Mouse (Mus musculus) forebrain, embryonic 15.5 days (tissue): Measurements from ENCODE around the gene Dlg2. TPM values are rescaled to one million over a fixed set of nuclear protein-coding genes. Genes with fewer than 3 reads are reported as not detected.

ENCODE experiments used
- ATAC-seq: fragments of 200-750 bp; cut with Nextera tagmentation; replicated peaks from 2 replicates; pipeline ENCODE4 v1.8.0; 2017; ENCODE audit warnings: mild to moderate bottlenecking, moderate TSS enrichment, moderate library complexity
- H3K27ac ChIP-seq: fragments of 300-500 bp; sonication (generic); replicated peaks from 2 replicates; pipeline ENCODE4 v1.5.1; 2015; ENCODE audit warnings: mild to moderate bottlenecking, inconsistent platforms
- H3K27me3 ChIP-seq: fragments of 300-500 bp; sonication (generic); 2 replicates; pipeline ENCODE4 v1.6.1; 2015; ENCODE audit warnings: inconsistent platforms
- H3K36me3 ChIP-seq: fragments of 300-500 bp; sonication (generic); 2 replicates; pipeline ENCODE4 v1.6.1; 2015; ENCODE audit warnings: mild to moderate bottlenecking, inconsistent platforms
- H3K4me1 ChIP-seq: fragments of 300-500 bp; sonication (generic); 2 replicates; pipeline ENCODE4 v1.6.1; 2015; ENCODE audit warnings: inconsistent platforms
- H3K4me2 ChIP-seq: fragments of 300-500 bp; sonication (generic); replicated peaks from 2 replicates; pipeline ENCODE4 v1.6.1; 2015; ENCODE audit warnings: mild to moderate bottlenecking, inconsistent platforms
- H3K4me3 ChIP-seq: fragments of 300-500 bp; sonication (generic); 2 replicates; pipeline ENCODE4 v1.5.1; 2015; ENCODE audit warnings: mild to moderate bottlenecking, inconsistent platforms
- H3K9ac ChIP-seq: fragments of 300-500 bp; sonication (generic); replicated peaks from 2 replicates; pipeline ENCODE4 v1.6.1; 2015; ENCODE audit warnings: mild to moderate bottlenecking, inconsistent platforms
- H3K9me3 ChIP-seq: fragments of 300-500 bp; sonication (generic); 2 replicates; pipeline ENCODE4 v1.6.1; 2016; ENCODE audit warnings: inconsistent platforms
- WGBS: fragments of 180-500 bp; shearing (Covaris S2); methylation state at CpG from one replicate; pipeline ENCODE4 v1.1.7; 2015; ENCODE audit warnings: mixed read lengths; 5-methylcytosine and 5-hydroxymethylcytosine counted together
- polyA plus RNA-seq: library from polyadenylated mRNA; unstranded; fragments of >200 nt; fragmentation: Nextera tagmentation; extraction: Ambion mirVana; gene quantifications from 2 replicates; pipeline ENCODE4 v1.2.1, GENCODE M21; 2015

The Dlg2 gene
- polyA plus RNA-seq, 1 experiment from 2014 or later, result 24.5 TPM

DNA sequence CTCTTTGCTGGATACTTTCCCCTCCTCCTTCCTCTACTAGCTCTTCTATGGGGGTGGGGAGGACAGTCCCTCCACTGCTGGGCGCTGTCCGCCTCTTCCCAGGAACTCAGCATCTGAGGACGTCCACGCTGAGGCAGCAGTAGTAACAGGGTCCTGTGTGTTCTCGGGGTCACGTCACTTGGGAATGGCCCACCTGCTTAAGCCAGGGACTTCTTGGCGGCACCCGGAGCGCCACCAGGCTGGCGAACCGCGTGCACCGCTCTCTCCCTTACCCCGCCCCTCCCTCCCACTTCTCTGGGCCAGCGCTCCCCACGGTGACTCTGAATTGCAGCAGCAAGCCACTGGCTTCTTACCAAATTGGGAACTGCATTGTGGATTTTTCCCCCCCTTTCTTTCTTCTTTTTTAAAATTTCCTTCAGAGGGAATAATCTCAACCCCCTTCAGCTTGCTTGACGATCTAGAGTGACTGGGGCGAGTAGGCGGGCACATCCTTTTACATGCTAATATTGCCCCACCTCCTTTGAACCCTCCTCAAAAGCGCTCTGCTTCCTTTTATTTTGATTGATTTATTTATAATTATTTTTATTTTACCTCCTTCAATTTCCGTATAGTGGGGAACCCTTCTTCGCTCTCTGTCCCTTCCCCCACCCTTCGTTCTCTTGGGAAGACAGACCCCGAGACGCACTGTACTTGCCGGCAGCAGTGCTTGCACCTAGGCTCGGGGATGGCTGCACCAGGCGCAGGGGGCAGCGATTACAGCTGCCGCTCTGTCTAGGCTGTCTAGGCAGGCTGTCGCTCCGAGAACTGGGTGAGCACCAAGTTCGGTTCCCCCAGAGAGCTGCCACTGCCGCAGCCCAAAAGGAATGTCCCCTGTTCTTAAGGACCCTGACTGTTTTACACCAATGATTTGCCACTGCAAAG, 785.8 kb downstream of the Dlg2 start:
- Histone ChIP-seq H3K36me3 (no peaks in the 10 kb centered on the region), H3K4me3 (peak overlapping the region; percentile 63), H3K4me1 (peaks cover 17% of the 10 kb centered on the region), H3K9ac (peak overlapping the region; percentile 58), H3K27me3 (no peaks in the 10 kb centered on the region), H3K27ac (peak overlapping the region; percentile 73), H3K9me3 (no peaks in the 10 kb centered on the region), H3K4me2 (peak overlapping the region; percentile 83)
- WGBS, result under 1% methylated on average over 34 of the region's 34 CpGs
- peak; percentile 94 for ATAC-seq

DNA sequence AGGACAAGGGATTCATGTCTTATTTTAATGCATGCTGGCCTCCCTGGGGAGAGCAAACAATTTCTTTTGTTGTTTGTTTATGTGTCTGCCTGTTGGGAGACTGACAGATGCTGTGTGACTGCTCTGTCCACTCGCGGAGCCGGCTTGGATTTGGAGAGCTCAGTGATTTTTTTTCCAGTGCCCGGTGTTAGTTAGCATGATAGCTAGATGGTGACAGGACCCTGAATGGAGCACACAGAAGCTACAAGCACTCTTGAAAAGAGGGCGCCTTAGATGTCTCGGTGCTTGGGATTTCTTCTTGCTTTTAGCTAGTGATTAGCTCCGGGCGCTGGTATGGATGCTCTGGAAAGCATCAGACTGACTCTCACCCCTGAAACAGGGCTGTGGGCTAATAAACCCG, 786.5 kb downstream of the Dlg2 start:
- Histone ChIP-seq H3K9me3 (no peaks in the 10 kb centered on the region), H3K9ac (peak overlapping the region; percentile 58), H3K4me2 (peak overlapping the region; percentile 83), H3K4me1 (peaks cover 17% of the 10 kb centered on the region), H3K36me3 (no peaks in the 10 kb centered on the region), H3K4me3 (peak overlapping the region; percentile 63), H3K27ac (peak overlapping the region; percentile 73; the same call in 1 of the 2 replicates), H3K27me3 (no peaks in the 10 kb centered on the region)
- 3% methylated on average over 9 of the region's 9 CpGs for WGBS
- ATAC-seq, result no peak; the same call in none of the 2 replicates

DNA sequence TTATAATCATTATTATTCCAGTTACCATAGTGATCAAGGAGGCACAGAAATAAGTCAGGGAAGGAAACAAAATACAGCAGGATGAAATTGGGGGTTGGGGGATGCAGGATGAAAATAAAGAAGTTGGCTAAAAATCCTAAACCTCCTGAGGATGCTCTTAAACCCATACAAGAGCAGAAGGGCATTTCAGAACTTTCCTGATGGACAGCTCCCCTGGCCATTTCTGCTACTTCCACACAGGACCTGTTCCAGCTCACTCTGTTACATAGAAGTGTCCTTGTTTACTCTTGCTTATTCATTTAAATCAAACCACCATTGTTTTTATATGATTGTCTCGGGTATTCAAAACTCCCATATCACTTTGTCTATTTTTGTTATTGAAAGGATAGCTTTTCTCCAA, 791.3 kb downstream of the Dlg2 start:
- Histone ChIP-seq H3K4me3 (no peak overlapping the region), H3K9me3 (no peaks in the 10 kb centered on the region), H3K4me1 (peaks cover 10% of the 10 kb centered on the region; the same call in 1 of the 2 replicates), H3K36me3 (no peaks in the 10 kb centered on the region), H3K9ac (no peak overlapping the region), H3K4me2 (no peak overlapping the region), H3K27me3 (no peaks in the 10 kb centered on the region), H3K27ac (no peak overlapping the region)
- WGBS, result 36% methylated on average over 1 of the region's 1 CpGs
- no peak for ATAC-seq

DNA sequence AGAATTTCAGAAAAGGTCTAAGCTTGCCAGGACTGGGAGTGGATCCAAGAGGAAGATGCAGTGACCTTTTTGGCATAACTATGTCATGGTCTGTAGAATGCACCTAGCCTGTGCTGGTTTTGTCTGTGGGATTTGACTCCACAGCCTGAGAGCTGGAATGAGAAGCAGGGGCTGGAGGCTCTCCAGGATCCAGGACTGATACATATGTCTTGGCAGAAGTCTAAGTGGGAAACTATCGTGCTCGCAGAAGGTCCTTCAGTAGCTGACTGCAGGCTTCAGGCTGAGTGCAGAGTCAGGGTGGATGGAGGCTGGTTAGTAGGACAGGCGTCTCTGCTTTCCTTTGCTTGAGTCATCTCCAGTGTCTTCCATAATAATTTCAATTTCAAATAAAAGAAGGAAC, 807.7 kb downstream of the Dlg2 start:
- H3K4me1 ChIP-seq, result no peaks in the 10 kb centered on the region
- H3K4me3 ChIP-seq, result no peak overlapping the region
- H3K27ac ChIP-seq, result no peak overlapping the region
- H3K9ac ChIP-seq, result no peak overlapping the region
- H3K27me3 ChIP-seq, result no peaks in the 10 kb centered on the region
- WGBS, result 80% methylated on average over 3 of the region's 3 CpGs
- H3K9me3 ChIP-seq, result no peaks in the 10 kb centered on the region
- ATAC-seq, result no peak
- H3K36me3 ChIP-seq, result no peaks in the 10 kb centered on the region
- no peak overlapping the region for H3K4me2 ChIP-seq

DNA sequence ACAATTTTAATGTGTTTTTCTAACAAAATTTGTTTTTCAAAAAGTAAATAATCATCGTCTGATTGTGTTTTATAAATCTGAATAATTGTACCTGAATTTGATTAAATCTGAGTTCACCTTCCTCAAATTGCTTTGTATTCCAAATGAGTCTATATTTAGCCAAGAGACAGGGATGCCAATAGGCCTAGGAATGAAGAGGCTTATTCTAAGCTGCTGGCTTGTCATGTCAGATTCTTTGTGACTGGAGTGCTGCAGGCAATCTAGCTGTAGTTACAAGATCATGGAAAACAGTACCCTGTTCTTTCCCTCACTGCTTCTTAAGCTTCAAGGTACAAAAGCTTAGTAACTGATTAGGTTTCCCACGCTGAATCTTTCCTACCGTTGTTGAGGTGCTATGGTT, 811.9 kb downstream of the Dlg2 start:
- no peaks in the 10 kb centered on the region for H3K4me1 ChIP-seq
- H3K27ac ChIP-seq, result no peak overlapping the region
- no peaks in the 10 kb centered on the region for H3K36me3 ChIP-seq
- no peak overlapping the region for H3K4me3 ChIP-seq
- no peak overlapping the region for H3K4me2 ChIP-seq
- no peaks in the 10 kb centered on the region for H3K9me3 ChIP-seq
- H3K27me3 ChIP-seq, result no peaks in the 10 kb centered on the region
- ATAC-seq, result no peak
- WGBS, result 37% methylated on average over 3 of the region's 3 CpGs
- H3K9ac ChIP-seq, result no peak overlapping the region

DNA sequence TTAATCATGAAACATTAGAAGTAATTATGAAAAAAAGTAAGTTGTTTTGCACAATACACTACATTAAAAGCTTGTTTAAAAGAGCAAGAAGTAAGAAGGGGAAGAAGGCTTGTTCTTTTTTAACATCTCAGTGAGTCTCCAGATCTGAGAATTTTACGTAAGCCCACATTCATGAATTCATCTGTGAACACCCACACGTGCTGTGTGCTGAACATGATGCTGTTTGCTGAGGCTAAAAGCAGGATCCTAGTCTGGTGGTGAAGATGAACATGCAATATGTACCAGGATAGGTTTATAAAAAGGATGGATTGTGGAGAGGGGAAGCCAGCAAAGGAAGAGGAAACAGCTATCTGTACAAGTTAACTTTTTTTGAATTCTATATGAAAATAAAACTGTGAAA, 819.7 kb downstream of the Dlg2 start:
- Histone ChIP-seq H3K36me3 (no peaks in the 10 kb centered on the region), H3K9me3 (no peaks in the 10 kb centered on the region), H3K9ac (no peak overlapping the region), H3K27me3 (no peaks in the 10 kb centered on the region), H3K27ac (no peak overlapping the region), H3K4me1 (no peaks in the 10 kb centered on the region), H3K4me2 (no peak overlapping the region), H3K4me3 (no peak overlapping the region)
- ATAC-seq, result no peak
- WGBS, result 77% methylated on average over 2 of the region's 2 CpGs

DNA sequence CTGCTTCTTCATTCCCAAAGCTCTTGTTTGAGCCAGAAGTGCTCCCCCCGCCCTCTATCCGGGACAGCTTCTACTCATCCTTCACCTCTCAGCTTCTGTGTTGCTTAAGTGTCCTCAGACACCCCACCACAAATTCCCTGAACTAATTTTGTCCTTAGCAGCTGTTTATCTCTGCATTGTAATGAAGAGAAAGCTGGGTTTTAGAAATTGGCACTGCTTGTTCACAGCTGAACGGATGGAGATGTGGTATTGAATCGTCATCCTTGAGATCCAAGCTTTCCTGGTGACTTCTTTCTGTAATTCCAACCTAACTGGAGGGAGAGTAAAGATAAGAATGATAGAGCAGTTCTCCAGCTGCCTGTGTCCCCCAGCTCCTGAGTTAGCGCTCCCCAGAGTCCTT, 834.7 kb downstream of the Dlg2 start:
- Histone ChIP-seq H3K27ac (no peak overlapping the region), H3K4me3 (no peak overlapping the region), H3K36me3 (no peaks in the 10 kb centered on the region), H3K9ac (no peak overlapping the region), H3K9me3 (no peaks in the 10 kb centered on the region), H3K4me1 (no peaks in the 10 kb centered on the region), H3K27me3 (no peaks in the 10 kb centered on the region), H3K4me2 (no peak overlapping the region)
- 84% methylated on average over 5 of the region's 5 CpGs for WGBS
- no peak for ATAC-seq

DNA sequence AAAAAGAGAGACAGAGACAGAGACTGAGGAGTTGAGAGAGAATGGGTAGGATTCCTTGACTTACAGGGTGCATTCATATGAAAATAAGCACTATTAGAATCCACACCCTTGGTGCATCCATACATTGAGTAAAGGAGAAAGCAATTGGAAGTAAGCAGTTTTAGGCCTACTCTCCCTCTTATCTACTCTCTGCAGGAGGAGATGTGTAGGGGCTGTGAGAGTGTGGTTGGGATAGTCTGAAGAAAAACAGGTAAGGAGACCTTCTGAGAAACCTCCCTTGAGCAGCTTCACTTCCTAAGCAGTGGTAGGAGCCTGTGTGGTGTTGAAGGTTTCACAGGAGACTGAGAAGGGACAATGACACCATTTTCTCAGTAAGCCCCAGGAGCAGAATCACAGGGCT, 868.6 kb downstream of the Dlg2 start:
- Histone ChIP-seq H3K9me3 (no peaks in the 10 kb centered on the region), H3K4me3 (no peak overlapping the region), H3K36me3 (no peaks in the 10 kb centered on the region), H3K27ac (no peak overlapping the region), H3K9ac (no peak overlapping the region), H3K4me2 (no peak overlapping the region), H3K27me3 (no peaks in the 10 kb centered on the region), H3K4me1 (no peaks in the 10 kb centered on the region)
- ATAC-seq, result no peak

DNA sequence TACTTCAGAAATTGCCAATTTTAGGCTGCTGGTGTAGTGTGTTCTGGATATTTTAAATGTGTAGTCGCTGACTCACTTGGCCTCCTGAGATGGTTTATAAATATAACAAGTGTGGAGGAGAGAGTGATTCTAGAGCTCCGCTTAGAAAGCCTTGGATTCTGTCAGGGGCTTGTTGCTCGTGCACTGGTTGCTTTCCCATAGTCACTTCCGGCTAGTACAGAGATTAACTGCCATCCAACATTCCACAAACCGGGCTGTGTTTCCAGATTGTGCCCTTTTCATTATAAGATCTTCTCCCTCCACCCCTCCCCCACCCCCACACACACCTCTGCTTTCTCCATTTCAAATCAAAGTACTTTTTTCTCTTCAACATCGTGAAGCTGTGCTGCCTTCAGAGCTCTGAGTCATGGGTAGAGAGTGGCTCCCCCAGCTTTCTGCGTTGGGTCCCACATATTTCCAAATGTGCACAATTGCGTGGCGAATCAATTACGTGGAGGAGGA, 893.4 kb downstream of the Dlg2 start:
- Histone ChIP-seq H3K27me3 (no peaks in the 10 kb centered on the region), H3K4me3 (no peak overlapping the region), H3K4me2 (no peak overlapping the region), H3K4me1 (no peaks in the 10 kb centered on the region), H3K9me3 (no peaks in the 10 kb centered on the region), H3K27ac (no peak overlapping the region), H3K36me3 (no peaks in the 10 kb centered on the region), H3K9ac (no peak overlapping the region)
- 75% methylated on average over 10 of the region's 10 CpGs for WGBS
- ATAC-seq, result no peak

DNA sequence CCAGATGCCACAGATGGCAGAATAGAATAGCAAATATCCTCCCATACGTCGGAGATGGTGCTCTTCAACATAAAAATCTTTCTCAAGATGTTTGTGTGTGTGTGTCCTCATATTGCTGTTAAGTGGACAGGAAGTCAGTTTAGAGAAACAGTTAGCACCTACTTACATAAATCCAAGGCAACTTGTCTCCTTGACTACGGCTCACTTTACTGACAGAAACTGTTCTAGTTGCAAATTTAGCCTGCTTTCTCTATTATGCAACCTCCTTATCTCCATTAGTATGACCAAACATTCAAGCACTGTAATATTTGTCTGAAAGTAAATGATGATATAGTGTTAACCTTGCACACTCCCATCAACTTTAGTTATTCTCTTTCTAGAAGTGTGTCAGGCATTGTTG, 905.8 kb downstream of the Dlg2 start:
- ATAC-seq, result no peak
- Histone ChIP-seq H3K4me2 (no peak overlapping the region), H3K36me3 (no peaks in the 10 kb centered on the region), H3K9me3 (no peaks in the 10 kb centered on the region), H3K27me3 (no peaks in the 10 kb centered on the region), H3K4me1 (no peaks in the 10 kb centered on the region), H3K9ac (no peak overlapping the region), H3K4me3 (no peak overlapping the region), H3K27ac (no peak overlapping the region)
- 79% methylated on average over 3 of the region's 3 CpGs for WGBS

DNA sequence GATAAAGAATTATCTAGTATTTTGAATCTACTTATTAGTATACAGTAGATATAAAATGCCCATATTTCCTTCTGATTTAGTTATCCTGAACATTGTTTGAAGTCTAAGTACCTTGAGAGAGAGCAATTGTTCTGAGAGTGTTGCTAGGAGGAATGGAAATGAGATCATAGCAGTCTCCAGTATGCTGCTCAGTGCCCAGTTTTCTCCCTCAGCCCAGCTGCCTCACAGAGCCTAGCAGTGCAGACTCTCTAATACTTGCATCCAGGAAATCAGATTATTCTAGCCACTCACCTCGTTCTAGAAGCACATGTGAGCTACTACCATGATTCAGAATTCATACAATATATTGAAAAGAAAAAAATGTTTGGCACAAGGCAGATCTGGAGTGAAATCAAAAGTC, 907.4 kb downstream of the Dlg2 start:
- no peak overlapping the region for H3K27ac ChIP-seq
- H3K9ac ChIP-seq, result no peak overlapping the region
- no peaks in the 10 kb centered on the region for H3K36me3 ChIP-seq
- no peaks in the 10 kb centered on the region for H3K4me1 ChIP-seq
- WGBS, result 51% methylated on average over 1 of the region's 1 CpGs
- H3K9me3 ChIP-seq, result no peaks in the 10 kb centered on the region
- no peaks in the 10 kb centered on the region for H3K27me3 ChIP-seq
- H3K4me2 ChIP-seq, result no peak overlapping the region
- H3K4me3 ChIP-seq, result no peak overlapping the region
- no peak; the same call in 1 of the 2 replicates for ATAC-seq

DNA sequence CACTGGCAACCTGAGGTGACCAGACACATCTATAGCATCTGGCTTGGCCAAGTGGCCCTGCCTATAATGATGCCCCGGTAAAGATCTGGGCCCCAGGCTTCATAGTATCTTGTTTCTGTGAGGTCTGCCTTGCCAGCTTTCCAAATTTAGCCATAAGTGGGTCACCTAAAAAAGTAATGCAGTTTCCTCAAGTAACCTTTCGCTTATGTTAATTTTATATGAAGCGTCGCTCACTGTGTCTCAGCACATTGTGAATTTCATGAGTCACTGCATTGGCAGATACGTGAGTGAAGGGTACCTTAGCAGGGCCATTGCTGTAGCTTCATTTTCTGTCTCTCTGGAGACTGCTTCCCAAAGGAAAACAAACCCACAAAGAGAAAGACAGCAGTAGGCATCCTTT, 912.8 kb downstream of the Dlg2 start:
- Histone ChIP-seq H3K27me3 (no peaks in the 10 kb centered on the region), H3K4me2 (no peak overlapping the region), H3K36me3 (no peaks in the 10 kb centered on the region), H3K27ac (no peak overlapping the region), H3K9ac (no peak overlapping the region), H3K4me3 (no peak overlapping the region), H3K4me1 (no peaks in the 10 kb centered on the region), H3K9me3 (no peaks in the 10 kb centered on the region)
- no peak for ATAC-seq
- WGBS, result 88% methylated on average over 5 of the region's 5 CpGs

DNA sequence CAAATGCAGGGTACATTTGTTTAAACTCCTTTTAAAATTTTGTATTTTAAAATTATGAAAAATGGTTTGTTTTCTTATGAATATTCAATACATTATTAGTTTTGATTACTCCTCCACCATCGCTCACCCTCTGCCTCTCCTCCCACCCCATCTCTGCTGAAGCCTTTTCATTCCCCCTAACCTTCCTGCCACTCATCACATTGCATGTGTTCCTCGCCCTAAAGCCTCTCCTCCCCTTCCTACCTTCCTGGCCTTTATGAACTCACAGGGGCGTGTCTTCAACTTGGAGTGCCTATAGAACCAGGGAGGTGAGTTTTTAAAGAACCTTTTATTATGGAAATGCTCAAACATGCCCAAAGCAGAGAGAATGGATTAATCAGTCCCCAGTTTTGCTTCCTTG, 921.4 kb downstream of the Dlg2 start:
- no peak for ATAC-seq
- Histone ChIP-seq H3K4me2 (no peak overlapping the region), H3K27ac (no peak overlapping the region), H3K36me3 (no peaks in the 10 kb centered on the region), H3K9me3 (no peaks in the 10 kb centered on the region), H3K9ac (no peak overlapping the region), H3K4me1 (no peaks in the 10 kb centered on the region), H3K4me3 (no peak overlapping the region), H3K27me3 (no peaks in the 10 kb centered on the region)
- WGBS, result 7% methylated on average over 3 of the region's 3 CpGs
